Mouse (Mus musculus) megakaryocyte-erythroid progenitor cell, adult 5-6 weeks (primary cell): ENCODE measurements around the gene Arl5c. TPM values are rescaled to one million over a fixed set of nuclear protein-coding genes. Genes with fewer than 3 reads are reported as not detected.

ENCODE experiments used
- ATAC-seq: replicated peaks from 2 replicates; pipeline ENCODE4 v1.8.0; 2016; ENCODE audit warnings: mild to moderate bottlenecking, inconsistent platforms; ENCODE audit not compliant: severe bottlenecking, poor library complexity, low FRiP score, low TSS enrichment
- total RNA-seq, 2 experiments: library from RNA; stranded (forward) in 1 of 2; stranded (reverse) in 1 of 2; fragments of 200-1000, 215-1000 nt in 1 of 2; fragments of >200 nt in 1 of 2; fragmentation: Nextera tagmentation in 1 of 2; gene quantifications; 2 replicates each; pipeline ENCODE4 v1.2.3; 2014 to 2017

The Arl5c gene
- total RNA-seq, 2 experiments from 2014 or later, result 2.7 to 9.8 TPM

DNA sequence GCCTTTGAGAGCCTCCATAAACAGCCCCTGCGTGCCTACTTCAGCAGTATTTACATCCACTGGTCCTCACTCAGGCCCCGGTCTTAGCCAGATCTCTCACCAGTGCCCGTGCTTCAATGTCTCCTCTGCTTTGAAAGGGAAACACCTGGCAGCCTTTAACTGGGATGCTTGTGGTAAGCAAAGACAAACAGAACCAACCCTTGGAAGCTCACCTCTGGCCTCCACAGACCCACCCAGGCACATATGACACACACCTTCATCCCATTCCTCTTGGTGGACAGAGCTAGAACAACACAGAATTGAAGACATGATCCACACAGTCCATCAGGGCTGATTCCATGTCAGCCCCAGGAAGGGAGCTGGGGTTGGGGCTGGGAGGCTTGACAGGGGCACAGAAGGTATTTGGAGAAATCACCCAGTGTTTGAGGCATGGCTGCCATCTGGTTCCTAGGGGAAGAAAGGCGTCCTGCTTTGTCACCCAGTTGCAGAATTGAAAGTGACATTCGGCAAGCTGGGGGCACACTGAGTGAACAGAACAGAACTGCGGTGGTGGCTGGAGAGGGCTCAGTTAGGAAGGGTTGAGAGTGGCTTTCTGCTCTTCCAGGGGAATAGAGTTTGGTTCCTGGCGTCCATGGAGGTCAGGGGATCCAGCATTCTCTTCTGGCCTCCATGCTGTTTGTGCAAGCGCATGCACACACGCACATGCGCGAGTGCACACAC is 2.3 kb upstream of the Arl5c start:
- ATAC-seq, result no peak

DNA sequence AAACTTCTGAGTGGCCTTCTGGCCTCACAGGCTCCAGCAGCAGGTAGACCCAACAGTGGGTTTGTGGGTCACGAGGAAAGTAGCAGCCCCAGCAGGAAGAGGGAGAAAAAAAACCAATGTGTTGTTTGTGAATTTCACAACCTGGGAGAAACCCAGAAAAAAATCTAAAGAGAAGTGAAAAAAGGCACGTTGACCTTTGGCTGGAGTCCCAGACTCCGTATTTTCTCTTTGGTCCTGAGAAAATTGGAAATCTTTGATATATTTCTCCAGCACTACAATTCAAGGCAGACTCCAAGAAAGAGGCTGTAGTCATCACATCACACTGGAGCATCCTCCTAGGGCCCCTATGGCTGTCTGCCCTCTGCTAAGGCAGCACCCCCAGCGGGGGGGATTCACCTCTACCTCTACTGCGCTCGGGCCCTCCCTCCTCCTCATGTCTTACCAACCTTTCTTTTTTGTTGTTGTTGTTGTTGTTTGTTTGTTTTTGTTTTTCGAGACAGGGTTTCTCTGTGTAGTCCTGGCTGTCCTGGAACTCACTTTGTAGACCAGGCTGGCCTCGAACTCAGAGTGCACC is 1.5 kb upstream of the Arl5c start:
- ATAC-seq, result no peak

DNA sequence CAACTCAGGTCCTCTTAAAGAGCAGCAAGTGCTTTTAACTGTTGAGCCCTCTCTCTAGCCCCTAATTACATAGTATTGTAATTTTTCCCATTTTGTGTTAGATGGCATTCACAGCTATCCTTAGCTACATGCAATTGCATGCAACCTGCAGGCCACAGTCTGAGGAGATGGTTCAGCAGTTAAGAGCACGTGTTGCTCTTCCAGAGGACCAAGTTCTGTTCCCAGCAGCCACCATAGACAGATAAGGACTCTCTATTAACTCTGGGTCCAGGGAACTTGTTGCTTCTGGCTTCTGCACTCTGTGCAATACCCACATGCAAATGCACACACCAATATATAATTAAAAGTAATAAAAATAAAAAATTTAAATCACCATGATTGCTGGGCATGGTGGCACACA is 710 bp upstream of the Arl5c start:
- ATAC-seq, result no peak

DNA sequence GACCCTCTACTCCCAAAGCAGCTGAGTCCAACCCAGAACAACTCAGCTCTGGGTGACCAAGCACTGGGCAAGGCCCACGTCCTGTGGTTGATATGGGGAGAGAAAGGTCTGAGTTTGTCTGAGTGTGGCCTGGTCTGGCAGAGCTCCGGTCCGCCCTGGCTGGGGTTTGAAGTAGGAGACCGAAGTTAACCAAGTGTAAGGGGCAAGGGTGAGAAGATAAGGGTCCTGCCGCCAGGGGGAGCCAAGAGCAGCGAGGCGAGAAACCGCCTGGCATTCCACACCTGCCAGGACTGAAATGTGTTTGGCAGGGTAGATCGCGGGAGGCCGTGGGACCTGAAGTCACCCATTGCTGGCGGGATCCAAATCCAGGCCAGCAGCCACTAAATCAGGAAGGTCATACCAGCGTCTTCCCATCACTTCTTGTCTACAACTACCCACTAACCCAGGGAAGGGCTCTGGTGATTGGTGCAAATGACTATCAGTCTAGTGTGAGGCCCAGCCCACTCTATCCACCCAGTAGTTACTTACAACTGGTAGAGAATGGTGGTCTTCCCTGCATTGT is 1.4 kb downstream of the Arl5c start:
- ATAC-seq, result peak; percentile 71

DNA sequence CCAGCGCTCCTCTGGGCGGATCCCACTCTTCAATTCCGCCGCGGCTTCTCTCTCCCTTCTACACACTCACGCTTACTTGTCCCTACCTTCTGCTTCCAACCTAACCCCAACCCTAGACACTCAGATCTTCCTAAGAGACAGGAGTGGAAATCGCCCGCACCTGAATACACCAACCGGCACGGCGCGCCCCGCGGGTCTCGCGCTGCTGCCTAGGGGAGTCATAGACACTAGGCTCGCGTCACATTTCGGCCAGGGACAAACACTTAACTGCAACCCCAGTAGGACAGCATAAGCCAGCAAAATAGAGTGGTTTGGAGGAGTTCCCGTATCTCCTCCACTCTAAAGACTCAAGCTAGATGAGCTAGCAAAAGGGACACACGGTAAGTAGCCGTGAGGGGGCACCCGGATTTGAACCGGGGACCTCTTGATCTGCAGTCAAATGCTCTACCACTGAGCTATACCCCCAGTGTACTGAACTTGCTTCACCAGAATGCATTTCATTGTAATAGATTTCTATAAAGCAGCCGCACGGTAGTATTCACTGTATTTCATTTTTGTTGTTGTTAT is 7.4 kb downstream of the Arl5c start:
- ATAC-seq, result peak; percentile 40

DNA sequence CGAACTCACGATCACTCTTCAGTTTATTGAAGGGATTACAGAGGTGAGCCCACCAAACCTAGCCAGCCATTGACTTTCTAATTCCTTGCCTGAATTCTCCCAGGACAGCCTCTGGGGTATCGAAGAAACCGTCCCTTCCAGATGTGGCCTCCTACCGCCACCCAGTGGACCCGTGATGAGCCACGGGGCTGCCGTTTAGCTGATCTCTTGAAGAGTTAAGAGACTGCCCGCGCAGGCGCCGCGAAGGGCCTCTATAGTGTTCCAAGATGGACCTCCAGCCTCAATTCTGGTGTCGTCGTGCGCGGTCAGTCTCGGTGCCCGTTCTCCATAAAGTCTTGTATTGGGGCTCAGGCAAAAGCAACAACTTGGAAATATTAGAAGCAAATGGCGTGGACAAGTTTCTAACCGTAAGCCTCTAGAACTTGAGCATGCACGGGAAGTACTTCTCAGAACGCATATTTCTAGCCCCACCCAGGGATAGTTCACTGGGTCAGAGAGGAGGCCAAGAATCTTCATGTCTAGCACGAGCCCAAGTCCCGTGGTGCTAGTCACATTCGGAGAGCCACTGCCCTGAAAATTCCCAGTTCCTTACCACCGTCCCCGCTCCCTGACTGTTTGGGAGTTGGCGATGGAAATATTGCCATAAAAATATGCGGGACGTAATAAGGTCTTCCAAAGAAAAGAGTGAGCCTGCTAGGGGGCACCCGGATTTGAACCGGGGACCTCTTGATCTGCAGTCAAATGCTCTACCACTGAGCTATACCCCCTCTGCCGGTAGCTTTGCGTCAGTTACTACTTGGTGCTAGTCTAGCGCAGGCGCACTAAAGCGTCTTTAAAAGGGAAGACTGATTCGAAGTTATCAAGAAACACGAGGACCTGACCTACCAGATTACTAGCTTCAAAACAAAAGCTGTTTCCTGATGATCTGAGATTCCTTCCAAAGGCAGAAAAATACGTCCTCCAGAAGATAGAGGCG is 8.1 kb downstream of the Arl5c start:
- peak; percentile 74 for ATAC-seq

DNA sequence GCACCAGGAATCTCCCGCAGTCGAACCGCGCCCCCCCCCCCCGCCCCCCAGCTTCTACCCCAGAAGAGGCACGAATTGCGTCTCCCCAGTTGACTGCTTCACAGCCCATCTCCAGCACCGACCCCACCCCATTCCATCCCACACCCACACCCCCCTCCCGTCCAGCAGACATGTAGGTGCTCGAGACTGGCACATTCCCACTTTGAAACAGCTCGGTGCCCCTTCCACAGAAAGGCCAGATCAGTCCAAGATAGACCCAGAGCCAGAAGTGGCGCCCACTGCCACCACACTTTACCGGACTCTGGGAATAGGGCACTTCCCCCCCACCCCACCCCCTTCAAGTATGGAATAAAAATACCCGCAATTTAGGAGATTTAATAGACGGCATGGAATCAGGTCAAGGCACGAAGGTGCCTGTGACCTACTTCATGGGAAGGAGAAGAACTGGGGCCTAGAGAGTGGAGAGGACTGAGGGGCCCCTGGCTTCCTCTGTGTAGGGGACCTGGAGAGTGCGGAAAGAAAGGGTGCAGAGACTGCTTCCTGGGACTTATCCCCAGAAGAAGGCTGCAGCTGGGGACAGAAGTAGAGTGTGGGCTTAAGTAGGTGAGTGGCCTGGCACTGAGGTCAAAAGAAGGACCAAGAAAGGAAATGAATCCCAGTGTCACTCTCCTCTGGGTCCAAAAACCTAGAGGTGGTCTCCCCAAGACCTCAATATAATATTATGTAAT is 9.1 kb downstream of the Arl5c start:
- no peak for ATAC-seq

DNA sequence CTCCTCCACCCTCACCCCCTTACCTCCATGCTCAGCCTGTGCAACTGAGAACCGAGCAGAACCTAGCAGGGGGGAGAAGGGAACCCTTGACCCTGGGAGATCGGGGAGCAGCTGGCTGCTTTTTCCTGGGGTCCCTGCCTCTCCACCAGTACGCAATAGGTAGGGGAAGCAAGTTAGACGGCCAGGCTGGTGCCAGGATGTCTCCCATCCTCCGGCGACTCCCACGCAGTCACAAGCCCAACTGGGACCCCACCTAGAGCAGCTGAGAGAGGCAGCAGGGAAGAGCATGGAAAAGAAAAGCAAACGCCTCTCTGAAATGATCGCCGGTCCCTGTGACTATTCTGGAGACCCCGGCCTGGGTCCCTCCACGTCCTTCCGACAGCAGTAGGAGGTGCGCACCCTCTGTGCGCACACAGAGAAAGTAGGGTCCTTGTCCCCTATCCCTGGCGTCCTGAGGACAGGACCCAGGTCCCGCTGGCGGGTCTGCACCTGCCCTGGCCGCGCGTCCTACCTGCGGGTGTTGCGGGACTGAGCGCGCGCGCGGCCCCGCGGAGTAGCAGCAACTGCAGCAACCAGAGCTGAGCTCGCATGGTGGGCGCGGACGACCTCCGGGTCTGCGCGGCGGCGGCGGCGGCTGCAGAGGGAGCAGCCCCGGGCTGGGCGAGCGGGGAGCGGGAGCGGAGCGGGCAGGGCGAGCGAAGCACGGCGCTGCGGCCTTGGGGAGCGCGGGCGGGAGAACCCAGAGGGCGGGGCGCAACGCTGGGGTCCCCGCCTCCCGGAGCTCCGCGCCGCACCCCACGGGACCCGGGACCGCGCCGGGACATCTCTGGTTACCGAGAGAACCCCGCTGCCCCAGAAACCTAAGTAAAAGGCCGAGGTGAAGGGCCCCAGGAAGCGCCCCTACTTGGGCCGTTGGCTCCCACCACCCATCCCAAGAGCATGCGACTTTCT is 10.0 kb downstream of the Arl5c start, which contains the start of gene Plxdc1:
TSS of gene Plxdc1 (minus strand) at position 718 of the 951 bp plus-strand sequence.
- no peak for ATAC-seq

DNA sequence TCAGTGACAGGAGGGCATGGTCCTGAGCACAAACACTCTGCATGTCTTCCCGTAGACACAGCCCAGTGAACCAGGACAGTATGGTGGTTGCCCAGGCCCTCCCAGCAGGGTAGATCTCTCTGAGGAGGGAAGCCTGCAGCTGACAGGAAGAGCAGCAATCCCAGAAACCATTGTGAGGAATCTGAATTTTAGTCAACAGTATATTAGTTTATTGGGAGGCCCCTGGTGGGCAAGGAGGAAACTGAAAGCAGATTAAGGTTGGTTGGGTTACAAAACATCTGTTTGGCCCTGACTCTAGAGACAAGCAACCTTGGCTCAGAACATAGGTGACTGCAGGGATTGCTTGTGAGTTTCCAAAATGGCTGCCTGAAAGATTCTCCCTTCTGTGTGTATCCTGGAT is 12.0 kb downstream of the Arl5c start:
- ATAC-seq, result no peak

DNA sequence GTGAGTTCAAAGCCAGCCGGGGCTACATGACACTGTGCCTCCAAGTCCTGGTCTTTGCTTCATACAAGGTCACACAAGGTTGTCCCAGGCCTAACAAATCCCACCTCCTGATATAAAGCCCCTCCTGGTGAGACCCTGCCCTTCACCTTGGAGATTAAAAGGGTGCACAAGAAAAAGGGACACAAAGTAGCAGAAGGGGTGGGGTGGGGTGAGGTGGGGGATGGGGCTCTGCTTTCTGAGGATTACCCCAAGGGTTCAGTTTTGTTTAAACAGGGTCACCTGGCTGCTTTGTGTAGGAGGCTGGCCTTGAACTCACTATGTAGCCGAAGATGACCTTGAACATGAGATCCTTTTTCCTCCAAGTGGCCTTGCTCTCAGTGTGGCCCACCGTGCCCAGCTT is 12.5 kb downstream of the Arl5c start:
- ATAC-seq, result no peak

DNA sequence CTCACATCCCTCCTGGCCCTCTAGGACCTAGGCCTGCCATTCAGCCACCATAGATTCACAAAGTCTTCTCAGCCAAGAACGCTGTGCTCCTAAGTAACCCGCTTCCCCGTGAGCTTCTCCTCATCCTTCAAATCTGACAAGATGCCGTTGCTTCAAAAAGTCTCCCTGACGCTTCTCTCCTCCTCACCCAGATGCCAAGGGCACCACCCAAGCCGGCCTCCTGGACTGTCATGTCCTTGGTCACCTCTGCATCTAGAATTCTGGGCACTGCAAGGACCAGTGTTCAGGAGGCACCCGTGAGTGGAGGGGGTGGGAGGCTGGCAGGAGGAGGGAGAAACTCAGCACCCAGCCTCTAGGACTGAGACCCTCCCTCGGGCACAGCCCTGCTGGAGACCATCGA is 13.3 kb downstream of the Arl5c start:
- ATAC-seq, result no peak

DNA sequence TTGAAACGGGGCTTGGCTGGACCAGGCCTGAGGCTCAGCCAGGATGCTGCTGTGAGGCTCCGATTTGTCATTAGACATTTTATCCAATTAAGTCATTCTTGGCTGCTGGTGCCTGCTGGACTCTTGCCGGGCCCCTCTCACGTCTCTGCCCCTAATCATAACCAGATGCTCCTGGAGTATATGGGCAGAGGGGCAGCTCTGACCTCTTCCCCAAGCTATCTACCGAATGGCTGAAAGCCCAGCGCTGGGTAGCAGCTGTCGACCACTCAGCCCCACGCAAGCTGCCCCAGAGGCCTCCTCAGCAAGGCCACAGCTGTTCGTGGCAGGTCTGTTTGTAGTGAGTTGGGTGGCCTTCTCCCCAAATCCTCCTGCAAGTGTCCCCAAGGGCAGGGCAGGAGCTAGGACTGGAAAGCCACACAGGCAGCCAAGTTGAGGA is 15.4 kb downstream of the Arl5c start:
- no peak for ATAC-seq

DNA sequence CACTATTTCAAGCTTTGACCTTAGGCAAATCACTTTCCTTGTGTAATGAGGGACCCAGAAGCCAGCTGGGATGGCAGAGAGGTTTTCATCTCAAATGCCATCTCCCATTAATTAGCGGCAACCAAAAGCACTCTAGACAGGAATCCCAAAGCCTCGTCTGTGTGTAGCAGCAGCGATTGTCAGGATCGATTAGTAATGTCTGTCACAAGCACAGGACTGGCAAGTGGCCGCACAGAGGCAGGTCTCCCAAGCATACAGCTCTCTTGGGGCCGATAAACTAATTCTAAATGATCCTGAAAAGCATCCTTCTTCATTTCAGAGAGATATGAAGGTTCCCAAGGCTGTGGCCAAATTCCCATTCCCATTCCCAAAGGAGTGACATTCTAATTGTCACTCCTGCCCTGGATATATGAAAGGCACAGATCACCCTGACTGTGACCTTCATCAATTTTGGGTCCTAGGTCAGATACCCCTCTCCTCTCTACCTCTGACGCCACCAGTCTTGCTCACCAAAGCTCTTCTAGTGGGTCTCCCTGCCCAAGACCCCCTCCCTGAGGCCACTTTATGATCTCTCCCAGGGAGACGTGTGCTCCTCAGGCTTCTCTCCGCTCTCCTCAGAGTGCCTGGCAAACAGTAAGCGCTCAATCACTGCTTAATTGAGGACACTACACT is 16.0 kb downstream of the Arl5c start:
- ATAC-seq, result no peak

DNA sequence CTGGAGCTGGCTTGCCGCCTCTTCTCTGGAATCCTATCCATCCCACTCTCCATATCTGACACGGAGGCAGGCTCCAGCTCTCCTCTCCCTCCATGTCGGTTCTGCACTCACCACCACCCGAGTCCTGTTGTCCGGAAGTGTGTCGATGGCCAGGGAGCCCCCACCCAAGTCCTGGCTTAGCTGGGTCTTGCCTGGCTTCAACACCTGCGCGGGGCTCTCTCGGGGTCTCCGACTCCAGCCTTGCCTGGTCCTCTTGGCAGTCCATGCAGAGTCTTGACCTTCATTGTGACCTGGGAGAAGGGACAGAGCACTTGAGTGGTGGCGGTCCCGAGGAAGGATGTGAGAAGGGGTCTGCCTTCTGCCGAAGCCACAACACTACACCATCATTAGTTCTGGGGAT is 17.6 kb downstream of the Arl5c start:
- no peak for ATAC-seq

DNA sequence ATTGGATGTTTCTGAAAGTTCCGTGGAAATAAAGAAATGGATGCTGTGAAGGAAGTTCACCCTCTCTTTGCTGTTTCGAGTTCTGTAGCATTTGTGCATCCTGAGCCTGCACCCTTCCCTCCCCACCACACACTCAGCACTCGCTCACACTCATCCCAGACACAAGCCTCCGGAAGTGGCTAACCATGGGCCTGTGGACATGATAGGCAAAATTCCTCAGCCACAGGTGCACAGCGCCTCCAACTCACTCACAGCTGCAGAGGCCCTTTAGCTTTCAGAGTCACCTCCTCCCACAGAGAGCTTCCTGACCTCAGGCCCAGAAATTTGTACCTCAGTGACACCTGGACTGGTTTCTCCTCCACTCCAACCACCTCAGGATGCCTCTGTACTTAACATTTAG is 18.2 kb downstream of the Arl5c start:
- ATAC-seq, result no peak

DNA sequence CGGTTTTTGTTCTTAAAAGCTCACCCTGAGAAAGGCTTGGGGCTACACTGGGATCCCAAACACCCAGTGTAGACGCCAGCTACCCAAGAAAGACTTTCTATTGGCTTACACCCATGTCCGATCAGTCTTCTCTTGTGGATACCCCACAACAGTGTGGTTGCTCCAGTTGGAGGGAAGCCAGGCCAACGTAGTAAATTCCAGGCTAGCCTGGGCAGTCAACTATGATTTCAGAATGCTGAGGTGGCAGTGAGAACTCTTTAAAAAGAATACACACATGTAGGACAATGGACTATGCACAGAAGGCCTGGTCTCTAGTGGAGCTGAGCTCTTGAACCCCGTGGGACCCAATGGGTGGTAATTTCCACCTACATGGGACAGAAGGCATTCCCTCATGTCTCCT is 21.2 kb downstream of the Arl5c start:
- ATAC-seq, result no peak

DNA sequence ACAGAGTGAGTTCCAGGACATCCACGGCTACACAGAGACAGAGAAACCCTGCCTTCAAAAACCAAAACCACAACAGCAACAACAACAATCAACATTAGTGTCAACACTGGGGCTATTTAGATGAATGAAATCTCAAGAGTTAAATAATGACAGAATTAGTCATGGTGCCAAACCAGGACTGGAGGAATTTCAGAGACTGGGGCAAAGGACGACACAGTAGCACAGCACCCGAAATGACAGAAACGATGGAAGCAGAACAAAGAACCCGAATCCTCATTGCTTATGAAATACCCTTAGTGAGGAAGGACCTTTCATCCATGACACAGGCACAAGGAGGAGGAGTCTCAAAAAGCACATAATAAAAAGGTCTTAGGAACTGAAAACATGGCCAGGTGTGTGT is 21.8 kb downstream of the Arl5c start:
- ATAC-seq, result no peak
